Comparison of ENCODE assay signal across 8 mouse cellular contexts in the genomic region with DNA sequence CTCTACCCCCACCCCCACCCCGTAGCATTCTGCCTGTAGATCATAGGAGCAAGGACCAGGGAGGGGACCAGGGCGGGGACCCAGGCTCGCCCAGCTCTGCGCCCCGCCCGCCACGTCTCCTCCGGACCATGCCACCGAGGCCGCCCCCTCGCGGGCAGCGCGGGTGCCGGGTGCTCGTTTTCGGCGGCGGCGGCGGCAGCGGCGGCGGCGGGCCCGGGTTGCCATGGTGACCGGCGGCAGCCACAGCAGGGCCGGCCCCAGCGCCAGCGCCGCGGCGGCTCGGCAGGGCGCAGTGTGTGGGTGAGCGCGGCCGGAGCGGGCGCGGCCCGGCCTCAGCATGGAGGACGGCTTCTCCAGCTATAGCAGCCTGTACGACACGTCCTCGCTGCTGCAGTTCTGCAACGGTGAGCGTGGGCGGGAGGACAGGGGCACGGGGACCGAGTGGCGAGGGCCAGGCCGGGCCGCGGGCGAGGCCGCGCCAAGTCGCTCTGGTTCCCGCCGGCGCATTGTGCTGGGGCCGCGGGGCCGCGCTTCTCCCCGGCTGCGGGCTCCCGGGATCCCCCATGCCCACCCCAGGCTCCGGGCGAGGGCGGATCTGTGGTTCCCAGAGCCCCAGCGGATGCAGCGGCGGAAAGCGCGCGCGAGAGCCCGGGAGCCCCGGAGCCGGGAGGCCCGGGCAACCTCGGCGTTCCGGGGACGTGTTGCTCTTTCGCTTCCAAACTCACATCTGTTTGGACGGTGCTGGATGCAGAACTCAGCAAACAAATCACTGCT. TPM values are rescaled to one million over a fixed set of nuclear protein-coding genes. Genes with fewer than 3 reads are reported as not detected.
DNase-seq lines count a peak whose midpoint lies in the region; ATAC-seq lines count a peak whose summit lies in the region.

No protein-coding gene starts in this region.

- ATAC-seq in common myeloid progenitor, adult 5-6 weeks (replicated peaks; ENCODE audit: low read depth, poor library complexity, severe bottlenecking), result peak; percentile 62; the same call in 1 of the 2 replicates
- peak; percentile 25 for ATAC-seq in inflammation-experienced regulatory T-cells, adult 6 months

- peak; percentile 95 to 97 for DNase-seq in adrenal gland, adult (ENCODE audit: inconsistent age in 2 of 2, low spot score in 1 of 2)
- DNase-seq in gastrocnemius, postnatal 14 days, result peak; percentile 92
- DNase-seq in left cerebral cortex, adult 9 months (ENCODE audit: low spot score in 2 of 2), result peak; percentile 69 to 86
- DNase-seq in right cerebral cortex, postnatal 14 days, result peak; percentile 90
- peak; percentile 87 for DNase-seq in yolk sac, embryonic 10.5 days (ENCODE audit: low spot score)

- peaks cover 71% of the 10 kb centered on the region for H3K27me3 ChIP-seq in megakaryocyte, embryonic 14.5 days (replicated peaks)

- peaks cover 15% of the 10 kb centered on the region for H3K4me1 ChIP-seq in megakaryocyte, embryonic 14.5 days

- no peaks in the 10 kb centered on the region for H3K9me3 ChIP-seq in megakaryocyte, embryonic 14.5 days

- H3K4me3 ChIP-seq in megakaryocyte, embryonic 14.5 days (replicated peaks), result peak overlapping the region; percentile 91

- H3K36me3 ChIP-seq in megakaryocyte, embryonic 14.5 days (replicated peaks; ENCODE audit: low read length), result no peaks in the 10 kb centered on the region

- intact Hi-C loops in gastrocnemius, postnatal 14 days (cut with DNase I; ENCODE audit: low total_unique reads), result loop anchor here (5.0 kb wide), 1 partner anchor 61 kb away; no protein-coding TSS in a partner anchor

RNA-seq across cellular contexts. Expression of a gene that starts 52.3 kb away (rescaled TPM):
- not detected in 2 replicates for total RNA-seq in common myeloid progenitor, adult 5-6 weeks (2017)
- 100 to 1,000 TPM; 114 to 127 TPM for total RNA-seq in gastrocnemius, postnatal 14 days (2021)
- not detected for polyA plus RNA-seq in inflammation-experienced regulatory T-cells, adult 6 months (2017; shearing (Covaris generic))
- not detected in 2 replicates for polyA plus RNA-seq in megakaryocyte, embryonic 14.5 days (2012; ENCODE audit: insufficient read depth, low replicate concordance)

Comparison
In these comparisons a context has a peak if more than half of its experiments do, and no peak if none do; other contexts are left out.
1. Peak in every context shown above with its lines: DNase-seq, ATAC-seq and H3K4me3 ChIP-seq.
2. RNA of a gene that starts 52.3 kb away (total RNA-seq): 114 to 127 TPM in gastrocnemius, postnatal 14 days; not detected in common myeloid progenitor, adult 5-6 weeks; every median in the first group is over 100 times any median in the second.